Mouse (Mus musculus) adrenal gland, postnatal 0 days (tissue): Measurements from ENCODE around the gene Naif1. TPM values are rescaled to one million over a fixed set of nuclear protein-coding genes. Genes with fewer than 3 reads are reported as not detected.

Experiments used
- polyA plus RNA-seq: library from polyadenylated mRNA; unstranded; fragments of >200 nt; fragmentation: Nextera tagmentation; extraction: Ambion mirVana; gene quantifications from 2 replicates; pipeline ENCODE4 v1.2.1, GENCODE M21; 2015

Naif1 gene
- 3.0 and 4.1 TPM in 2 replicates for polyA plus RNA-seq

GRCm38 (mm10) chr2:32449761-32450754 lies at the start of gene Naif1:
Naif1 (plus strand) TSS chr2:32450457.

GRCm38 (mm10) chr2:32450881-32451844 lies 906 bp downstream of the Naif1 start, which contains the start of gene Slc25a25:
Slc25a25 (minus strand) TSS chr2:32451445.

Other genes starting within 250 kb of the Naif1 start
- gene Pomt1, start 213.9 kb upstream of the Naif1 start, polyA plus RNA-seq = 11.8 and 17.2 TPM in 2 replicates
- gene Uck1, start 190.3 kb upstream of the Naif1 start, polyA plus RNA-seq = 53.1 and 72.6 TPM in 2 replicates
- 13.2 and 17.6 TPM in 2 replicates for gene Golga2, start 163.1 kb upstream of the Naif1 start, polyA plus RNA-seq
- gene Swi5, start 162.4 kb upstream of the Naif1 start, polyA plus RNA-seq = 459 and 628 TPM in 2 replicates
- 22.0 and 29.7 TPM in 2 replicates for gene Ciz1, start 98.1 kb upstream of the Naif1 start, polyA plus RNA-seq
- 10.9 and 22.5 TPM in 2 replicates for gene Dnm1, start 97.1 kb upstream of the Naif1 start, polyA plus RNA-seq
- gene 1110008P14Rik, start 68.5 kb upstream of the Naif1 start, polyA plus RNA-seq = 120 and 150 TPM in 2 replicates
- gene Lcn2, start 62.2 kb upstream of the Naif1 start, polyA plus RNA-seq = 23.5 and 39.7 TPM in 2 replicates
- 35.3 and 40.5 TPM in 2 replicates for gene Ptges2, start 54.6 kb upstream of the Naif1 start, polyA plus RNA-seq
- 11.9 and 21.1 TPM in 2 replicates for gene Slc25a25, start 988 bp downstream of the Naif1 start, polyA plus RNA-seq
- 12.2 and 13.5 TPM in 2 replicates for gene Fam102a, start 84.9 kb downstream of the Naif1 start, polyA plus RNA-seq
- 84.7 and 92.7 TPM in 2 replicates for gene Dpm2, start 120.4 kb downstream of the Naif1 start, polyA plus RNA-seq
- 0.23 and 0.30 TPM in 2 replicates for gene Pip5kl1, start 124.3 kb downstream of the Naif1 start, polyA plus RNA-seq
- 0.14 and 0.32 TPM in 2 replicates for gene 9430097D07Rik, start 125.2 kb downstream of the Naif1 start, polyA plus RNA-seq
- gene St6galnac4, start 136.6 kb downstream of the Naif1 start, polyA plus RNA-seq = 10.8 and 12.2 TPM in 2 replicates
- 21.6 and 31.5 TPM in 2 replicates for gene St6galnac6, start 149.3 kb downstream of the Naif1 start, polyA plus RNA-seq
- gene Ak1, start 171.3 kb downstream of the Naif1 start, polyA plus RNA-seq = 41.5 and 46.4 TPM in 2 replicates
- gene Eng, start 196.1 kb downstream of the Naif1 start, polyA plus RNA-seq = 48.8 and 66.6 TPM in 2 replicates